Mouse (Mus musculus) forebrain, embryonic 12.5 days (tissue): ENCODE measurements around the gene Mcf2l. TPM values are rescaled to one million over a fixed set of nuclear protein-coding genes. Genes with fewer than 3 reads are reported as not detected.

Source experiments
- ATAC-seq: fragments of 200-750 bp; cut with Nextera tagmentation; 2 replicates; pipeline ENCODE4 v1.8.0; 2017; ENCODE audit warnings: moderate TSS enrichment; ENCODE audit not compliant: low FRiP score
- H3K27ac ChIP-seq: fragments of 300-500 bp; sonication (generic); 2 replicates; pipeline ENCODE4 v1.5.1; 2016; ENCODE audit warnings: mild to moderate bottlenecking
- H3K27me3 ChIP-seq: fragments of 300-500 bp; sonication (generic); 2 replicates; pipeline ENCODE4 v1.6.1; 2016; ENCODE audit warnings: mild to moderate bottlenecking
- H3K36me3 ChIP-seq: fragments of 300-500 bp; sonication (generic); replicated peaks from 2 replicates; pipeline ENCODE4 v1.6.1; 2016; ENCODE audit warnings: mild to moderate bottlenecking
- H3K4me1 ChIP-seq: fragments of 300-500 bp; sonication (generic); 2 replicates; pipeline ENCODE4 v1.6.1; 2016
- H3K4me2 ChIP-seq: fragments of 300-500 bp; sonication (generic); 2 replicates; pipeline ENCODE4 v1.6.1; 2016; ENCODE audit warnings: mild to moderate bottlenecking, moderate library complexity
- H3K4me3 ChIP-seq: fragments of 300-500 bp; sonication (generic); replicated peaks from 2 replicates; pipeline ENCODE4 v1.5.1; 2016; ENCODE audit warnings: mild to moderate bottlenecking
- H3K9ac ChIP-seq: fragments of 300-500 bp; sonication (generic); 2 replicates; pipeline ENCODE4 v1.6.1; 2016; ENCODE audit warnings: mild to moderate bottlenecking
- H3K9me3 ChIP-seq: fragments of 300-500 bp; sonication (generic); 2 replicates; pipeline ENCODE4 v1.6.1; 2016
- WGBS: fragments of 180-500 bp; shearing (Covaris S2); methylation state at CpG from one replicate; pipeline ENCODE4 v1.1.7; 2016; 5-methylcytosine and 5-hydroxymethylcytosine counted together
- polyA plus RNA-seq: library from polyadenylated mRNA; unstranded; fragments of >200 nt; fragmentation: Nextera tagmentation; extraction: Ambion mirVana; gene quantifications from 2 replicates; pipeline ENCODE4 v1.2.1, GENCODE M21; 2016

Gene Mcf2l
- polyA plus RNA-seq, 1 experiment from 2014 or later, result 90.2 TPM

GRCm38 (mm10) chr8:13027615-13028014 lies 154.0 kb downstream of the Mcf2l start:
- no peak for ATAC-seq
- Histone ChIP-seq H3K36me3 (no peaks in the 10 kb centered on the region), H3K4me1 (no peaks in the 10 kb centered on the region), H3K9me3 (no peaks in the 10 kb centered on the region), H3K4me3 (no peak overlapping the region), H3K27me3 (no peaks in the 10 kb centered on the region), H3K4me2 (no peak overlapping the region), H3K9ac (no peak overlapping the region), H3K27ac (no peak overlapping the region)
- WGBS, result 90% methylated on average over 5 of the region's 5 CpGs

GRCm38 (mm10) chr8:13028482-13028881 lies 154.9 kb downstream of the Mcf2l start:
- no peak for ATAC-seq
- Histone ChIP-seq H3K4me1 (no peaks in the 10 kb centered on the region), H3K9me3 (no peaks in the 10 kb centered on the region), H3K27me3 (no peaks in the 10 kb centered on the region), H3K27ac (no peak overlapping the region), H3K4me3 (no peak overlapping the region), H3K4me2 (no peak overlapping the region), H3K9ac (no peak overlapping the region), H3K36me3 (no peaks in the 10 kb centered on the region)
- 79% methylated on average over 5 of the region's 5 CpGs for WGBS

- no peaks in the 10 kb centered on the region; the same call in 1 of the 2 replicates for H3K27me3 ChIP-seq
- no peak overlapping the region for H3K4me2 ChIP-seq
- no peaks in the 10 kb centered on the region for H3K36me3 ChIP-seq
- H3K9ac ChIP-seq, result no peak overlapping the region
- no peaks in the 10 kb centered on the region for H3K9me3 ChIP-seq
- 0 out of 2 replicates have a peak, but pooled peaks cover 3% of the 10 kb centered on the region for H3K4me1 ChIP-seq
- no peak for ATAC-seq
- WGBS, result 89% methylated on average over 10 of the region's 10 CpGs
- no peak overlapping the region for H3K4me3 ChIP-seq
- no peak overlapping the region for H3K27ac ChIP-seq
These were observed 162.8 kb downstream of the Mcf2l start for GRCm38 (mm10) chr8:13036346-13036812.

GRCm38 (mm10) chr8:13037015-13037414 lies 163.4 kb downstream of the Mcf2l start, which contains the start of gene F10:
TSS of gene F10 (plus strand) at chr8:13037308.
- Histone ChIP-seq H3K27me3 (no peaks in the 10 kb centered on the region; the same call in 1 of the 2 replicates), H3K4me1 (0 out of 2 replicates have a peak, but pooled peaks cover 3% of the 10 kb centered on the region), H3K27ac (no peak within 1 kb of the TSS), H3K9ac (0 out of 2 replicates have a peak within 1 kb of the TSS, but pooled peaks have one; percentile 17), H3K36me3 (no peaks in the 10 kb centered on the region), H3K4me3 (no peak within 1 kb of the TSS), H3K9me3 (no peaks in the 10 kb centered on the region), H3K4me2 (no peak within 1 kb of the TSS)
- no peak for ATAC-seq
- 82% methylated on average over 7 of the region's 7 CpGs for WGBS

- Histone ChIP-seq H3K4me3 (no peak overlapping the region), H3K9me3 (no peaks in the 10 kb centered on the region), H3K4me1 (0 out of 2 replicates have a peak, but pooled peaks cover 3% of the 10 kb centered on the region), H3K27me3 (no peaks in the 10 kb centered on the region; the same call in 1 of the 2 replicates), H3K4me2 (no peak overlapping the region), H3K9ac (0 out of 2 replicates have a peak overlapping the region, but pooled peaks have one; percentile 17), H3K36me3 (no peaks in the 10 kb centered on the region), H3K27ac (no peak overlapping the region)
- 50% methylated on average over 5 of the region's 5 CpGs for WGBS
- ATAC-seq, result no peak
These were observed 164.0 kb downstream of the Mcf2l start for GRCm38 (mm10) chr8:13037569-13037968.

GRCm38 (mm10) chr8:13039054-13039453 lies 165.4 kb downstream of the Mcf2l start:
- Histone ChIP-seq H3K9me3 (no peaks in the 10 kb centered on the region), H3K36me3 (no peaks in the 10 kb centered on the region), H3K27me3 (no peaks in the 10 kb centered on the region; the same call in 1 of the 2 replicates), H3K4me1 (0 out of 2 replicates have a peak, but pooled peaks cover 3% of the 10 kb centered on the region), H3K9ac (no peak overlapping the region), H3K27ac (no peak overlapping the region), H3K4me3 (no peak overlapping the region), H3K4me2 (no peak overlapping the region)
- ATAC-seq, result no peak
- 87% methylated on average over 6 of the region's 6 CpGs for WGBS

GRCm38 (mm10) chr8:13041459-13041858 lies 167.9 kb downstream of the Mcf2l start:
- 89% methylated on average over 4 of the region's 4 CpGs for WGBS
- Histone ChIP-seq H3K9me3 (no peaks in the 10 kb centered on the region), H3K4me1 (0 out of 2 replicates have a peak, but pooled peaks cover 3% of the 10 kb centered on the region), H3K36me3 (no peaks in the 10 kb centered on the region), H3K27ac (no peak overlapping the region), H3K4me2 (no peak overlapping the region), H3K27me3 (no peaks in the 10 kb centered on the region; the same call in 1 of the 2 replicates), H3K4me3 (no peak overlapping the region), H3K9ac (no peak overlapping the region; the same call in 1 of the 2 replicates)
- no peak for ATAC-seq

- no peak overlapping the region for H3K4me3 ChIP-seq
- H3K9ac ChIP-seq, result no peak overlapping the region
- no peaks in the 10 kb centered on the region for H3K36me3 ChIP-seq
- H3K27ac ChIP-seq, result no peak overlapping the region
- WGBS, result 61% methylated on average over 5 of the region's 5 CpGs
- no peaks in the 10 kb centered on the region for H3K9me3 ChIP-seq
- no peak for ATAC-seq
- no peaks in the 10 kb centered on the region for H3K27me3 ChIP-seq
- no peak overlapping the region for H3K4me2 ChIP-seq
- H3K4me1 ChIP-seq, result no peaks in the 10 kb centered on the region
These were observed 174.0 kb downstream of the Mcf2l start for GRCm38 (mm10) chr8:13047652-13048051.

- 87% methylated on average over 10 of the region's 10 CpGs for WGBS
- Histone ChIP-seq H3K9ac (no peak overlapping the region), H3K9me3 (no peaks in the 10 kb centered on the region), H3K27me3 (no peaks in the 10 kb centered on the region), H3K27ac (no peak overlapping the region), H3K36me3 (no peaks in the 10 kb centered on the region), H3K4me3 (no peak overlapping the region), H3K4me1 (no peaks in the 10 kb centered on the region), H3K4me2 (no peak overlapping the region)
- ATAC-seq, result no peak
These were observed 176.9 kb downstream of the Mcf2l start for GRCm38 (mm10) chr8:13050550-13050949.

- ATAC-seq, result no peak
- Histone ChIP-seq H3K4me2 (no peak overlapping the region), H3K9ac (no peak overlapping the region), H3K36me3 (no peaks in the 10 kb centered on the region), H3K27ac (no peak overlapping the region), H3K27me3 (no peaks in the 10 kb centered on the region), H3K9me3 (no peaks in the 10 kb centered on the region), H3K4me1 (no peaks in the 10 kb centered on the region), H3K4me3 (no peak overlapping the region)
- WGBS, result 83% methylated on average over 4 of the region's 4 CpGs
These were observed 183.7 kb downstream of the Mcf2l start for GRCm38 (mm10) chr8:13057351-13057750.

GRCm38 (mm10) chr8:13060441-13061150 lies 187.0 kb downstream of the Mcf2l start, which contains the start of gene Proz:
TSS of gene Proz (plus strand) at chr8:13060914.
- Histone ChIP-seq H3K27ac (no peak within 1 kb of the TSS), H3K9ac (no peak within 1 kb of the TSS), H3K4me1 (no peaks in the 10 kb centered on the region), H3K4me2 (no peak within 1 kb of the TSS), H3K4me3 (no peak within 1 kb of the TSS), H3K27me3 (no peaks in the 10 kb centered on the region), H3K9me3 (no peaks in the 10 kb centered on the region), H3K36me3 (no peaks in the 10 kb centered on the region)
- WGBS, result 83% methylated on average over 17 of the region's 17 CpGs
- ATAC-seq, result no peak

GRCm38 (mm10) chr8:13063112-13063511 lies 189.5 kb downstream of the Mcf2l start:
- no peaks in the 10 kb centered on the region for H3K27me3 ChIP-seq
- no peak overlapping the region for H3K27ac ChIP-seq
- H3K9me3 ChIP-seq, result no peaks in the 10 kb centered on the region
- ATAC-seq, result no peak
- WGBS, result 81% methylated on average over 16 of the region's 16 CpGs
- no peaks in the 10 kb centered on the region for H3K36me3 ChIP-seq
- no peaks in the 10 kb centered on the region for H3K4me1 ChIP-seq
- H3K9ac ChIP-seq, result no peak overlapping the region
- no peak overlapping the region for H3K4me2 ChIP-seq
- H3K4me3 ChIP-seq, result no peak overlapping the region
